Mouse (Mus musculus) erythroblast, embryonic 14.5 days (primary cell): ENCODE data around the gene Cbx3.

Experiments
- GATA1 ChIP-seq: IDR thresholded peaks from 2 replicates; pipeline ENCODE4 v1.6.1; 2012; ENCODE audit warnings: low read length, inconsistent platforms, mixed read lengths
- TAL1 ChIP-seq: IDR thresholded peaks from 3 replicates; pipeline ENCODE4 v1.6.1; 2012; ENCODE audit warnings: low read length, inconsistent platforms, mixed read lengths

DNA sequence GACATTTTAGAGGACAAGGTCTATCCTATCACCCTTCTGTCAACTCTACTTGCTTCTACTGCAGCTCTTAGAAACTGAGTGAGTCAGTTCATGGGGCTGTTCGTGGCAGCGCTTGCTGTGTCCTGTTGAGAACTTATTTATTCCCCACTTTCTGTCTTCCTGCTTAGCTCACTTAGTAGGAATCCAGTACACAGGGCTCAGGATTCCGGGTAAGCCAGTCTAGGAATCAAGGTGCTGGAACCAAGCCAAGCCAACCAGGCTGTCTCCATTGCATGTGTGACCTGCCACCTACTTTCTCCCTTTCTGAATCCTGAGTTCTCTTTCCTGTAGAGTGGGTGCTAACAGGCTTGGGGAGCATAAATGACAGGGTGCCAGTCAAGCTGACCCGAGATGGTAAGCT, 32.5 kb upstream of the Cbx3 start:
- no peak for TF ChIP-seq GATA1
- TF ChIP-seq TAL1 = no peak
